Mouse (Mus musculus): Measurements from ENCODE around the gene Baz1a. TPM values are rescaled to one million over a fixed set of nuclear protein-coding genes. Genes with fewer than 3 reads are reported as not detected.

Gene Baz1a
- polyA plus RNA-seq, 1 experiment = 3.1 TPM

DNA sequence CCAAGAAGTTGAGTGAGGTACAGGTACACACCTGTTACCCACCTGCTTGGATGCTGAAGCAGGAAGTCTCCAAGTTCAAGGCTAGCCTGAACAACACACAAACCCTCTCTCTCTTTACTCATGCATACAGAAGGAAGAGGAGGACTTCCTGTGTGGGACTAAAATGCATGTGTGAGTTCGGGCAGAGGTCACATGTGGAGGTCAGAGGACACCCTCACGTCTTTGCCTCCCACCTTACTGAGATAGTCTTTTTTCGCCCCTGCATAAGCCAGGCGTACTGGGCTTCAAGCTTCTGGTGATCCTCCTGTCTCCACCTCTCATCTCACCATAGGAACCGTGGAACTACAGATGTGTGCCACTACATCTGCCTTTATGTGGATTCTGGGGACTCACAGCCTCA, 15.7 kb downstream of the Baz1a start:
- TF ChIP-seq GATA1 (IDR thresholded peaks at IDR 0.05; ENCODE audit: low read length) (no peak), TAL1 (IDR thresholded peaks at IDR 0.05; ENCODE audit: low read length) (no peak)
- H3K4me3 ChIP-seq (replicated peaks) = no peak overlapping the region
- H3K9me3 ChIP-seq (ENCODE audit: control insufficient read depth, low read length) = no peaks in the 10 kb centered on the region
- no peaks in the 10 kb centered on the region for H3K36me3 ChIP-seq (ENCODE audit: control insufficient read depth)
- peaks cover 9% of the 10 kb centered on the region for H3K4me1 ChIP-seq (ENCODE audit: control insufficient read depth)
- peaks cover 20% of the 10 kb centered on the region for H3K27me3 ChIP-seq (ENCODE audit: control insufficient read depth)

DNA sequence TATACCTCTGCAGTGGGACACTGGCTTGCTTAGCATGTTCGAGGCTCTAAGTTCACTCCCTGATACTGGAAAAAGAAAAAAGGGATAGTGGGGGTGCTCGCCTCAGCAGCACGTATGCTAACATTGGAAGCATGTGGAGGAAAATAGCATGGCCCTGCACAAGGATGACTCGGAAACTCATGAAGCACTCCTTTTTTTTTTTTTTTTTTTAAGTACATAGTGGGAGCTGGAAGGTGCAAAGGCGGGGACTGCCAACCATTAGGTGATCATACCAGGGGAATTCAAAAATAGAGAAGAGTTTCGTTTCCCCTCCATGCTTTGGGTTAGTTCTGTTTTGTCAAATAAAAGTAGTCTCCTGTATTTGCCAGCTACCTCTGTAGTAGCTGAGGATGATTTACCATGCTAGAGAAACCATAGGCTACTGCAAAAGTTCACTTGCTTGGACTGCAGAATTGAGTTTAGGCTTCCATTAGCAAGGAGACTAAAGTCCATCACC, 17.1 kb downstream of the Baz1a start:
- Histone ChIP-seq H3K4me3 (replicated peaks) (no peak overlapping the region), H3K36me3 (ENCODE audit: control insufficient read depth) (no peaks in the 10 kb centered on the region), H3K4me1 (ENCODE audit: control insufficient read depth) (peaks cover 12% of the 10 kb centered on the region), H3K9me3 (ENCODE audit: control insufficient read depth, low read length) (no peaks in the 10 kb centered on the region), H3K27me3 (ENCODE audit: control insufficient read depth) (peaks cover 20% of the 10 kb centered on the region)
- TF ChIP-seq TAL1 (IDR thresholded peaks at IDR 0.05; ENCODE audit: low read length) (no peak), GATA1 (IDR thresholded peaks at IDR 0.05; ENCODE audit: low read length) (no peak)

DNA sequence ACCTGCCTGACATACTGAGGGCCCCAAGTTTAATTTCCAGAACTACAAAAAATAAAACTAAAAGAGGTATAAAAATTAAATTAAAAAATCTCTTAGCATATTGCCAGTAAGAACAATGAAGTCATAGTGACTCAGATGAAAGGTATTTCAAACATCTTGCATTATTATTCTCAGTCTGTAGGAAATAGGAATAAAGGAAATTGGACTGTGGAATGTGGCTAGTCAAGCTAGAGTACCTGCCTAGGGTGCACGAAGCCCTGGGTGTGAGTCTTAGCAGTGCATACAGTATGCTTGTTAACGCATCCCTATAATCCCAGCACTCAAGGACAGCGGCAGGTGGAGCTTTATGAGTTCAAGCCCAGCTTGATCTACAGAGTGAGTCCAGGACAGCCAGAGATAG, 18.2 kb downstream of the Baz1a start:
- no peaks in the 10 kb centered on the region for H3K36me3 ChIP-seq (ENCODE audit: control insufficient read depth)
- peaks cover 12% of the 10 kb centered on the region for H3K4me1 ChIP-seq (ENCODE audit: control insufficient read depth)
- H3K27me3 ChIP-seq (ENCODE audit: control insufficient read depth) = peaks cover 20% of the 10 kb centered on the region
- TF ChIP-seq TAL1 (IDR thresholded peaks at IDR 0.05; ENCODE audit: low read length) (no peak), GATA1 (IDR thresholded peaks at IDR 0.05; ENCODE audit: low read length) (no peak)
- no peak overlapping the region for H3K4me3 ChIP-seq (replicated peaks)
- H3K9me3 ChIP-seq (ENCODE audit: control insufficient read depth, low read length) = no peaks in the 10 kb centered on the region

DNA sequence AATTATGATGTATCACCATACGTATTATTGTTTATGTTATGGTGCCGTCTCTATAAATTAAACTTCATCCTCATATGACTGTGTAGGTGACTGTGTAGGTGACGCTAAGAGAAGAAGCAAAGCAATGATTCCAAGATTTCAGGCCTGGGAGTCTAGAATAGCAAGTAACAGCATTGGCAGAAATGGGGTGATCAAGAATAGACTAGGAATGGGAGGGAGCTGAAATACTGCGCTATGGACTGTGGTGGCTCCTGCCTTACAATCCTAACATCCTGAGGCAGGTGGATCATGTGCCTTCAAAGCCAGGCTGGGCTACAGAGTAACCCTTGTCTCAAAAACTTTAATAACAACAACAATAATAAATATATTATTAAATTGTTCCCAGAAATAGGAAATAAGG, 19.7 kb downstream of the Baz1a start:
- H3K36me3 ChIP-seq (ENCODE audit: control insufficient read depth) = no peaks in the 10 kb centered on the region
- H3K9me3 ChIP-seq (ENCODE audit: control insufficient read depth, low read length) = no peaks in the 10 kb centered on the region
- peaks cover 12% of the 10 kb centered on the region for H3K4me1 ChIP-seq (ENCODE audit: control insufficient read depth)
- TF ChIP-seq GATA1 (IDR thresholded peaks at IDR 0.05; ENCODE audit: low read length) (no peak), TAL1 (IDR thresholded peaks at IDR 0.05; ENCODE audit: low read length) (no peak)
- H3K27me3 ChIP-seq (ENCODE audit: control insufficient read depth) = peaks cover 20% of the 10 kb centered on the region
- H3K4me3 ChIP-seq (replicated peaks) = no peak overlapping the region

DNA sequence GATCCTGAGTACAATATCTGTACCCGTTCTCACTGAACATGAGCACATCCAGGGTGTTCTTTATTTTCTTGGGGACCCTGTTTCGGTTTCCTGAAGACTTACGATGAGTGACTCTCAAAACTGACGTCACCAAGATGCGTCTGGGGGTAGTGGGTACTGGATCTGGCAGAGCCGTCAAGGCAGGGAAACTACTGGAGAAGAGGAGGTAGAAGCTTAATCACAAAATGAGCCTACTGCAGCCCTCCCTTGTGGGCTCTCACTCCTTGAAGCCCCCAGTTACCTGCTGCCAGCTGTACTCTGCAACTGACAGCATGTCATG, 20.1 kb downstream of the Baz1a start:
- TF ChIP-seq TAL1 (IDR thresholded peaks at IDR 0.05; ENCODE audit: low read length) (no peak), GATA1 (IDR thresholded peaks at IDR 0.05; ENCODE audit: low read length) (no peak)
- peaks cover 13% of the 10 kb centered on the region for H3K4me1 ChIP-seq (ENCODE audit: control insufficient read depth)
- H3K4me3 ChIP-seq (replicated peaks) = peak overlapping the region; percentile 14
- H3K27me3 ChIP-seq (ENCODE audit: control insufficient read depth) = peaks cover 20% of the 10 kb centered on the region
- H3K9me3 ChIP-seq (ENCODE audit: control insufficient read depth, low read length) = no peaks in the 10 kb centered on the region
- peaks cover 2% of the 10 kb centered on the region; the same call in 1 of the 2 replicates for H3K36me3 ChIP-seq (ENCODE audit: control insufficient read depth)

DNA sequence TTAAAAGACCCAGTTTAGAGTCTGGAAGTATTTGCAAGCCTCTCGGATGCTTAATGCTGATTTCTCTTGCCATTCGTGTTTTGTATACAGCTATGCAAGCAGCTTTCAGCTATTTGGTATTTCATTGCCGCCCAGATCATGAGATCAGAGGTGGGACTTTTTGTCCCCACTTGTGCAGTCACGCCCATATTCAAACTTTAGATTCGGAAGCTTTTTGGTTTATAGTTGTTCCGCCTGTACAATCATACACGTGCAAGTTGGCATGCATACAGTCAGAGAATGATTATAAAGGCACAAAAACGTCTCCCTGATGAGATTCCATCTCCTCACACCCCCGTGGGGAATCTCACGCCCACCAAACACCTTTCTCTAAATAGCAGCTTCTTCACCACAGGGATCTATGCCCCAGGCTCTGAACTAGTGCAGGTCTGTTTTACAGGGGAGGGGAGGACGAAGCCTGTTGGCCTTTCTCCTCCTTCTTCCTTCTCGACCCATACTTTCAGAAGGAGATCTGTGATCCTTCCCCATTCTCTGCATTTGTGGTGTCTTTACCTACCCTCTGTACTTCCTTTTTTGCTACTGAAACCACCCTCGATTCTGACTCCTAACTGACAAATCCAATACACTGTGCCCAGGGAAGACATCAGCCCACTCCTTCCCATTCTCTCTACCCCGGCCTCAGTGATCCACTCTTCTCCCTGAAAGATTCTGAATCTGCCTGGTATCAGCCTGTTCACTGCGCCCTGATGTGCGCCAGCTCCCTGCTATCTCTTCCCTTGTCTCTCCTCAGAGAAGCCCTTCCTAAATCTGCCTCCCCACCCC, 20.7 kb downstream of the Baz1a start:
- peaks cover 16% of the 10 kb centered on the region for H3K27me3 ChIP-seq (ENCODE audit: control insufficient read depth)
- TF ChIP-seq GATA1 (IDR thresholded peaks at IDR 0.05; ENCODE audit: low read length) = no peak
- no peak for TF ChIP-seq TAL1 (IDR thresholded peaks at IDR 0.05; ENCODE audit: low read length)
- peaks cover 1% of the 10 kb centered on the region for H3K9me3 ChIP-seq (ENCODE audit: control insufficient read depth, low read length)
- H3K4me1 ChIP-seq (ENCODE audit: control insufficient read depth) = peaks cover 13% of the 10 kb centered on the region
- peaks cover 4% of the 10 kb centered on the region for H3K36me3 ChIP-seq (ENCODE audit: control insufficient read depth)
- H3K4me3 ChIP-seq (replicated peaks) = peak overlapping the region; percentile 14

DNA sequence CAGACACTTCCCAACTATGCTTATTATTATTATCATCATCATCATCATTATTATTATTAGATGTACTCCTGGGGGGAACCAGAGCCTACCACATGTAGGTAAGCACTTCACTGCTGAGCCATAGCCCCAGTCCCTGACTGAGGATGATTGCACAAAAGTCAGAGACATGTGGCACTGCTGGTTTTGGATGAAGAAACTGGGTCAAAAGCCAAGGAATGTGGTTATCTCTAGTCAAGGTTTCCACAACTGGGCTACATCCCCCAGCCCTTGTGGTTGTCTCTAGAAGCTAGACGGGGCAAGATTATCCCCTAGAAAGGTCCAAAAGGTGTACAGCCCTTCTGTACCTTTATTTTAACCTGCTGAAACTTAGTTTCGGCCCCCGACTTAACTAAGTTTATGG, 21.3 kb downstream of the Baz1a start:
- Histone ChIP-seq H3K4me3 (replicated peaks) (no peak overlapping the region), H3K36me3 (ENCODE audit: control insufficient read depth) (peaks cover 6% of the 10 kb centered on the region), H3K27me3 (ENCODE audit: control insufficient read depth) (peaks cover 15% of the 10 kb centered on the region), H3K4me1 (ENCODE audit: control insufficient read depth) (peaks cover 16% of the 10 kb centered on the region), H3K9me3 (ENCODE audit: control insufficient read depth, low read length) (peaks cover 3% of the 10 kb centered on the region)
- TF ChIP-seq TAL1 (IDR thresholded peaks at IDR 0.05; ENCODE audit: low read length) (no peak), GATA1 (IDR thresholded peaks at IDR 0.05; ENCODE audit: low read length) (no peak)

DNA sequence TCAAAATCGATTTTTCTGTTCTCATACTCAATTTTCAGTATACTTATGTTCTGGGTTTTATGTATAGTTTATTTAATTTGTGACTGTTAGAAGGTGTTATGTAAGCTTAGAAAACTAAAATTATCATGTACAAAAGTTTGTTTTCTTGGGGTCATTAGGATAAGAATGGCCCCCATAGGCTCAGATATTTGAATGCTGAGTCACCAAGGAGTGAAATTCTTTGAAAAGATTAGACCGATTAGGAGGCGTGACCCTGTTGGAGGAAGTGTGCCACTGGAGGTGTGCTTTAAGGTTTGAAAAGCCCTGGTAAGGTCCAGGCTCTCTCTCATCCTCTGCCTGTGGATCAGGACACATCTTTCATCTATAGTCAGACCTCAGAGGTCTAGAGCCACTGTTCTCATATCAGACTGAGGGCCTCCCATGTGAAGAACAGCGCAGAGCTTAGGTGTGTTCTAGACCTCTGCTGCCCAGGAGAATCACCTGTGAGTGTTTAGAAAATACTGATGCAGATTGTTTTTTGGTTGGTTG, 25.8 kb downstream of the Baz1a start:
- Histone ChIP-seq H3K9me3 (ENCODE audit: control insufficient read depth, low read length) (peaks cover 3% of the 10 kb centered on the region), H3K36me3 (ENCODE audit: control insufficient read depth) (peaks cover 13% of the 10 kb centered on the region), H3K4me3 (replicated peaks) (no peak overlapping the region), H3K27me3 (ENCODE audit: control insufficient read depth) (no peaks in the 10 kb centered on the region), H3K4me1 (ENCODE audit: control insufficient read depth) (peaks cover 33% of the 10 kb centered on the region)
- no peak for TF ChIP-seq GATA1 (IDR thresholded peaks at IDR 0.05; ENCODE audit: low read length)
- TF ChIP-seq TAL1 (IDR thresholded peaks at IDR 0.05; ENCODE audit: low read length) = no peak

DNA sequence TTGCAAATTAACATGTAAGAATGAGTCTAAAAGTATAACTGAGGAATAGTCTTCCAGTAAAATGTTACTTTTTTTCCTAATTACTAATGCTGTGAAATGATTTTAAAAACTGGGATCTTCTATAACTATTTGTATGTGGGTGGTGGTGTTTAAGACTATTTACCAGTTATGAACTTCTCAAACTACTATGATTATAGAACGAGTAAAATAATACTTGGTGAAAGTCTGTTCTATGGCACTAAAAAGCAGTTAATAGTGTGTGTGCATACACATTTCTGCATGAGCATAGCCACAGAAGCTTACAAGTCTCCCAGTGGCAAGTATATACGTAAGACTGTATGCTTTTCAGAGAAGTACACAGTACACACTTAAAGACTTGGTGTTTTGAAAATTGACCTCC, 27.0 kb downstream of the Baz1a start:
- Histone ChIP-seq H3K9me3 (ENCODE audit: control insufficient read depth, low read length) (peaks cover 3% of the 10 kb centered on the region), H3K4me3 (replicated peaks) (peak overlapping the region; percentile 86), H3K4me1 (ENCODE audit: control insufficient read depth) (peaks cover 41% of the 10 kb centered on the region), H3K27me3 (ENCODE audit: control insufficient read depth) (no peaks in the 10 kb centered on the region), H3K36me3 (ENCODE audit: control insufficient read depth) (peaks cover 25% of the 10 kb centered on the region)
- TF ChIP-seq GATA1 (IDR thresholded peaks at IDR 0.05; ENCODE audit: low read length) (no peak), TAL1 (IDR thresholded peaks at IDR 0.05; ENCODE audit: low read length) (no peak)

All from erythroblast, embryonic 14.5 days (primary cell).